Mouse (Mus musculus): ENCODE measurements around the gene Olfr394. TPM values are rescaled to one million over a fixed set of nuclear protein-coding genes. Genes with fewer than 3 reads are reported as not detected.

Gene Olfr394
- not detected for polyA plus RNA-seq (2014; fragmentation: Illumina TruSeq; extraction: RNeasy Lipid Tissue Mini Kit (QIAGEN cat#74804); ENCODE audit: low read depth, low replicate concordance)

DNA sequence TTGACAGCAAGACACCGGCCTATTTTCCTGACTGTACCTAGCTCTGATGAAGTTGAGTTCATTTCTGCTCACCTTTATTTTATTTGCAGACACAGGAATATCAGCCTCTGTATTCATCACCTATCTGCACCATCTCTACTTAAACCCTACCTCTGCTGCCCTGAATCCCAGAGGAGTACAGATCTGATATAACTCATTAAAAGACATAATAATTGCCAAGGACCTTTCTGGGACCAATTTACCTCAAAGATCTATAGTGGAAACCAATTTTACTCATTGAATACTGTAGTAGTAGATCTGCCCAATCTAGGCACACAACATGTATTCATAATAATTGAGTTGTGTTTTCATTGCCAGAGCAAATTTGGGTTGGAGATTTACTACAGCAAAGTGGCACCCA, at the start of gene Olfr394:
TSS of gene Olfr394 (minus strand) at position 101 of the 400 bp plus-strand sequence.

DNA sequence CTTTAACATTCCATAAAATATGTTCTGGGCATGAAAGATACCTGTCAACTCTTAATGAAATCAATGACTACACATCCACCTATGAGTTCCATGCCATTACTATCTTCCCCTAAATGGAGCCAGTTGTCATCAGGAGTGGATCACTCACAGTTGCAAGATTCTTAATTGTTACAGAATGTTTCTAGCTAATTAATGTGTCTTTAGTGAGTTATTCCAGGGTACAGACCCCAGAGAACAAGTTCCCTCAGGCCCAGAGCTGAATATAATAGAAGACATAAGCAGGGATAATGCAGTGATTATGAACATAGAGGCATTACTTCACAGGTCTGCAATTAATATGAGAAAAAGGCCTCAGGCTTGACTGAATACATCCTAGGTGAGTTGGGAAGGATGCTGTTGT, 45.8 kb upstream of the Olfr394 start, which contains the start of gene Olfr23:
TSS of gene Olfr23 (plus strand) at position 301 of the 400 bp plus-strand sequence.

DNA sequence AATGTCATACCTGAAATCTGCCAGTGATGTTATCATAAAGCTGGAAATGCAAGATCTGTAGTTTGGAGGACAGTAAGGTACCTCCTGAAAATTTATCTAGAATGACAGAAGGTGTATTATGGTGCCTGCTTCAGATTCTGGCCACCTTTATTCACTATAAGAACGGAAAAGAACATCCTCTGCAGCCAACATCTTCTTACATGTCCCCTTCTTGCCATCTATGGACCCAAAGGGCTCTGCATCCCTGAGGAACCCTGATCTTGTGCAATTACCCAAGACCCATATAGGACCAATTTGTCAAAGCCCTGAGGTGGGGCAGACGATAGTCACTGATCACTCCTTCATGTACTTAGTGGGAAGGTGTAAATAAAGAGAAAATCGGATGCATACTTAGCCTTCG, 18.6 kb upstream of the Olfr394 start, which contains the start of gene Olfr395:
TSS of gene Olfr395 (minus strand) at position 101 of the 400 bp plus-strand sequence.

DNA sequence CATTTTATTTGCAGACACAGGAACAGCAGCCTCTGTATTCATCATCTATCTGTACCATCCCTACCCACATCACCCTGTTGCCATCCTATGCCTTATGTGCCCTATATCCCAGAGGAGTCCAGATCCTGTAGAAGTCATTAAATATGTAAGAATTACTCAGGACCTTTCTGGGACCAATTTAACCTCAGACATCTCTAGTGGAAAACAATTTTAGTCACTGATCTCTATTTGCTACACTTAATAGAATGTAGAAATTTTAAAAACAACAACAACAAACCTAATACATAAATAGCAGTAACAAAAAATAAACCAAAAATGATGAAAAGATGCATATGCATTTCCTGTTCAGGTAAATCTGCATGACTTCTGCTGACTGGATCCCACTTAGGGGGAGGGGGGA, 39.2 kb downstream of the Olfr394 start, which contains the start of gene Olfr393:
TSS of gene Olfr393 (minus strand) at position 101 of the 400 bp plus-strand sequence.

Other genes starting within 250 kb of the Olfr394 start
- gene Zfp735, start 202.0 kb downstream of the Olfr394 start, polyA plus RNA-seq (2014; fragmentation: Illumina TruSeq; extraction: RNeasy Lipid Tissue Mini Kit (QIAGEN cat#74804); ENCODE audit: low read depth, low replicate concordance): not detected
- not detected for gene Olfr389, start 110.1 kb downstream of the Olfr394 start, polyA plus RNA-seq (2014; fragmentation: Illumina TruSeq; extraction: RNeasy Lipid Tissue Mini Kit (QIAGEN cat#74804); ENCODE audit: low read depth, low replicate concordance)
- gene Olfr390, start 107.8 kb downstream of the Olfr394 start, polyA plus RNA-seq (2014; fragmentation: Illumina TruSeq; extraction: RNeasy Lipid Tissue Mini Kit (QIAGEN cat#74804); ENCODE audit: low read depth, low replicate concordance): not detected
- gene Olfr391-ps, start 87.7 kb downstream of the Olfr394 start, polyA plus RNA-seq (2014; fragmentation: Illumina TruSeq; extraction: RNeasy Lipid Tissue Mini Kit (QIAGEN cat#74804); ENCODE audit: low read depth, low replicate concordance): not detected
- gene Olfr392, start 73.7 kb downstream of the Olfr394 start, polyA plus RNA-seq (2014; fragmentation: Illumina TruSeq; extraction: RNeasy Lipid Tissue Mini Kit (QIAGEN cat#74804); ENCODE audit: low read depth, low replicate concordance): not detected
- not detected for gene Olfr393, start 39.3 kb downstream of the Olfr394 start, polyA plus RNA-seq (2014; fragmentation: Illumina TruSeq; extraction: RNeasy Lipid Tissue Mini Kit (QIAGEN cat#74804); ENCODE audit: low read depth, low replicate concordance)
- not detected for gene Olfr395, start 18.5 kb upstream of the Olfr394 start, polyA plus RNA-seq (2014; fragmentation: Illumina TruSeq; extraction: RNeasy Lipid Tissue Mini Kit (QIAGEN cat#74804); ENCODE audit: low read depth, low replicate concordance)
- gene Olfr23, start 45.9 kb upstream of the Olfr394 start, polyA plus RNA-seq (2014; fragmentation: Illumina TruSeq; extraction: RNeasy Lipid Tissue Mini Kit (QIAGEN cat#74804); ENCODE audit: low read depth, low replicate concordance): not detected
- gene Olfr397, start 70.0 kb upstream of the Olfr394 start, polyA plus RNA-seq (2014; fragmentation: Illumina TruSeq; extraction: RNeasy Lipid Tissue Mini Kit (QIAGEN cat#74804); ENCODE audit: low read depth, low replicate concordance): not detected
- gene Olfr398, start 99.6 kb upstream of the Olfr394 start, polyA plus RNA-seq (2014; fragmentation: Illumina TruSeq; extraction: RNeasy Lipid Tissue Mini Kit (QIAGEN cat#74804); ENCODE audit: low read depth, low replicate concordance): not detected
- not detected for gene Olfr139, start 165.8 kb upstream of the Olfr394 start, polyA plus RNA-seq (2014; fragmentation: Illumina TruSeq; extraction: RNeasy Lipid Tissue Mini Kit (QIAGEN cat#74804); ENCODE audit: low read depth, low replicate concordance)
- gene Olfr399, start 165.8 kb upstream of the Olfr394 start, polyA plus RNA-seq (2014; fragmentation: Illumina TruSeq; extraction: RNeasy Lipid Tissue Mini Kit (QIAGEN cat#74804); ENCODE audit: low read depth, low replicate concordance): not detected
- gene Zfp616, start 179.2 kb upstream of the Olfr394 start, polyA plus RNA-seq (2014; fragmentation: Illumina TruSeq; extraction: RNeasy Lipid Tissue Mini Kit (QIAGEN cat#74804); ENCODE audit: low read depth, low replicate concordance): not detected
- gene Olfr401, start 222.9 kb upstream of the Olfr394 start, polyA plus RNA-seq (2014; fragmentation: Illumina TruSeq; extraction: RNeasy Lipid Tissue Mini Kit (QIAGEN cat#74804); ENCODE audit: low read depth, low replicate concordance): not detected

Data from heart, adult 10 weeks (tissue).